Mouse (Mus musculus) thymus, postnatal 14 days (tissue): ENCODE data around the gene Shroom3.

Experiments used
- DNase-seq: peaks from one replicate; pipeline ENCODE4 v3.0.0; 2021

Gene Shroom3

GRCm38 (mm10) chr5:92759156-92759745, 76.0 kb downstream of the Shroom3 start:
- DNase-seq, result no peak

- no peak for DNase-seq
These were observed 77.3 kb downstream of the Shroom3 start for GRCm38 (mm10) chr5:92760542-92760941.

DNA sequence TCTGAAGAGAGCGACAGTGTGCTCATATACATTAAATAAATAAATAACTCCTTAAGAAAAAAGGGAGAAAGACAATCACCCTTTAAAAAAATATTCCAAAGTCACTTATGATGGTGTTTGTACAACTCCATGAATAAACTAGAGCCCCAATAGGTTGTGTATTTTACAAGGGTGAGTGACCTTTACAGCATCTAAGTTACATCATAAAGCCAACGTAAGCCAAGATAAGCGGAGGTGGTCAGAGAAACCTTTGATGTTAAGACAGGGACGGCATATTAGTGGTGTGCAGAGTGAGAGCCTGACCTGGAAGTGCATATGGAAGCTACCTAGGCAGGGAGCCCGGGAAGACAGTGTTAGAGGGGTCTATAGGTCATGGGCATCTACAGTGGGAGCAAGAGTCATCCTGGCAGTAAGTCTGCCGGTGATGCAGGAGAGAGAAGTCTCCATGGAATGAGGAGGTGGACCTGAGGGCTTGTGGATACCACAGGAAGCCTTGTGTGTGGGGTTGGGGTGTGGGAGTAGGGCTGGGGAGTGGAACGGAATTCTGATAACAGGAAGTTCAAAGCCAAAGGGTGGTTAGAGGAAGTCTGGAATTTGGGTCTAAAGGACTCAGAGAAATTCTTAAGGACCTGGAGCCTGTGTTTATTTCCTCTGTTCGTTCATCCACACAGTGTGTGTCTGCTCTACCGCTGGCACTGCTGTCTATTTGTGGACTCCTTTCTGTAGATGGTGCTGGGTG, 78.5 kb downstream of the Shroom3 start:
- no peak for DNase-seq

GRCm38 (mm10) chr5:92762425-92762824, 79.2 kb downstream of the Shroom3 start:
- DNase-seq, result no peak

GRCm38 (mm10) chr5:92763546-92763952, 80.3 kb downstream of the Shroom3 start:
- no peak for DNase-seq

DNA sequence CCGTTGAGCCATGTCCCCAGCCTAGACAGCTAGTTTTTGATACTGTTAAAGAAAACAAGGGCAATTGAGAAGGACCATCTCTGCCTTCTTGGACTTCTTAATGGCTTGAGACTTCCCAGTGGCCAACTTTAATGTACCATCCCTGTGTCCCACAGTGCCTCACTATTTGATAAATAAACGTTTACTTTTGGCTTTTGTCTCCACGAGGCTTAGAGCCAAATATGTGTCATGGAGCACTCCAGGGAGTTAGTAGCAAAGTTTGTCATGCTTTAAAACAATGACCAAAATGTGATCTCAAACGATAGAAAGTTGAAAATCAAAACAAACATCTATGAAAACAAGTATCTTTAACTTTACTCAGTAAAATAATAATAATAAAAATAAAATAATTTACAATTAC, 83.1 kb downstream of the Shroom3 start:
- DNase-seq, result no peak

GRCm38 (mm10) chr5:92767194-92767777, 84.1 kb downstream of the Shroom3 start:
- no peak for DNase-seq

GRCm38 (mm10) chr5:92767857-92768291, 84.6 kb downstream of the Shroom3 start:
- no peak for DNase-seq

DNA sequence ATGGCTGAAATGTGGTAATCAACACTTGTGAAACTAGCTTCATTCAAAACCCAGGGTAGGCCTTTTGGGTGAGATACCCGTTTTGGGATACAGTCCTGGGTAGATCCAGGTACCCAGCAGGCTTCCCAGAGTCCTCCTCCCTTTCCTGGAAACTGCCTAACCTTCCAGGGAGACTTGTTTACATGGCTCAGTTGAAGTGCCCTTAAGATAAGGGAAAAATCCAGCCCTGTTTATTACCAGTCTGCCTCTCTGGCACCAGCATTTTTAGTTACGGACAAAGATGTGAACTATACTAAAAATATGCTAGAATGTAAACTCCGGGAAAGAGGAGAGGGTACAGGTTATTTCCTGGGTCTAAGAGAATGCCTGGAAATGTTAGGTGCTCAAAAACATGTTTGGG, 90.6 kb downstream of the Shroom3 start:
- DNase-seq, result no peak

GRCm38 (mm10) chr5:92774419-92774818, 91.2 kb downstream of the Shroom3 start:
- no peak for DNase-seq

GRCm38 (mm10) chr5:92774893-92775292, 91.7 kb downstream of the Shroom3 start:
- no peak for DNase-seq

- no peak for DNase-seq
These were observed 95.2 kb downstream of the Shroom3 start for GRCm38 (mm10) chr5:92778395-92778794.

- no peak for DNase-seq
These were observed 97.8 kb downstream of the Shroom3 start for GRCm38 (mm10) chr5:92781082-92781481.

DNA sequence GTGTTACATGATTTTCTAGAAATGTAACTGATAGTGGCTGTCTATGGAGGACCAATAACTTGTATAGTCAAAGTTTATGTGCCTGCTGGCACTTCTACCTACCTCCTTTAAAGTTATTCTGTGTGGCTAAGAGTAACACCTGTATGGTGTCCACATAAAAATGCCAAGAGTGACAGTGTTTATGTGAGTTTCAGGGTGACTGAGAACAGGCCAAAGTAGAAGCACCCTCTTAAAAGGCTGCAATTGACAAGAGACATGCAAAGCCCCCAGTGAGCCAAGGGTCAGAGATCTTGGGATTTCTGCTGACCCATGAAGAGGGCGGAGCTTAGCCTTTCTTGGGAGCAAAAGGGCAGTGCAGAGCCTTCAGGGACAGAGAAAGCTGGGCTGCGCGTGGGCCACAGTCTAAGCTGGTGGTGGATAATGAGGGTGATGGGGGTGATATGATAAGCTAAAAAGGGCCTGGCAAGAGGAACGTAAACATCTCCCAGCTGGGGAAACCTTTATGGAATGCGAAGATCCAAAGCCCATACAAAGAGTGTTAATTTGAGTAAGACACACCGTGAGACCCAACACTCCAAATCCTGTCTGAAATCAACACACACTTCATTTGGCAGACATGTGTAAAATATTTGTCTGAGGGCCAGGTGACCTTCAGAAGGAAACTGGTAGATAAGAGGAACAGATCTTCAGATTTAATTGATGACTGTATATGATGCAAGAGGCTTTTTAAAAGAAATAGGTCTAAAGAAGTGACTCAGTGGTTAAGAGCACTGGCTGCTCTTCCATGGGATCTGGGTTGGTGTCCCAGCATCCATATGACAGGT, 101.0 kb downstream of the Shroom3 start:
- no peak for DNase-seq

GRCm38 (mm10) chr5:92785870-92786436, 102.7 kb downstream of the Shroom3 start:
- DNase-seq, result no peak

GRCm38 (mm10) chr5:92788990-92789389, 105.8 kb downstream of the Shroom3 start:
- DNase-seq, result no peak

DNA sequence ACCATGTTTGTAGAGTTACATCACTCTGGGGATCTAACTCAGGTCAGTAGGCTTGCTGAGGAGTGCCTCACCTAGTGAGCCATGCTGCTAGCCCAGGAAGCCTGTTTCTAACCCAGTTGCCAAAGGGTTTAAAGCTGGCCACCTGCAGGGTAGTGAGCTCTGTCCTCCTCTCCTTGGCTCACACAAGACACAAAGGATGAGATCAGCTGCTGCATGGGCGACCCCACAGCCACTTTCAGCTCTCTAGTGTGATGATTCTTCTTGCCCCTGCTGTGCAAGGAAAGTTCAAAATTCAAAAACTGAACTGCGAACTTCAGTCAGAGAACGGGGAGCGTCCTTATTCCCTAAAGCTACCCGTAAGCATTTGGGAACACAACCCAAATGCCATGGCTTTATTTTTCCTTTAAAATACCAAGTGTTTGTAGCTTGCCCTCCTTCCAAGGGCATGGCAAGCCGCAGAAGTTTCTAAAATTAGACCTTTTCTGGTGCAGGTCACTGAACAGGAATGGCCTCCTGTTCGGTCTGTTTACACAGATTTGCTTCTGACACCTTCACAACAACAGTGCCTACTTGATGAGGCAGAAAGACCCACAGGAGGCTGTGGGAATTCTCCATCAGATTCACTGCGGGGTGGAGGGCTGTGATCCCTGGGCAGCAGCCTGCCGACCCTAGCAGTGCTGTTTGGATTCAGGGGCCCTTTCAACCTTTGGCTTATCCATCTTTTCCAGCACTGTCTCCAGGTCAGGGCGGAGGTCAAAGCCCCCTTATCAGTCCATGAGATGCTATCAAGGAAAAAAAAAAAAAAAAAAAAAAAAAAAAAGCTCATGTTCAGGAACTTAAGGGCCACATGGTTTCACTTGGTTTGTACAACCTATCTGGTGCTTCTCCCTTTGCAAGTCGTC, 113.1 kb downstream of the Shroom3 start:
- no peak for DNase-seq

- DNase-seq, result no peak
These were observed 114.7 kb downstream of the Shroom3 start for GRCm38 (mm10) chr5:92797981-92798380.

- no peak for DNase-seq
These were observed 121.1 kb downstream of the Shroom3 start for GRCm38 (mm10) chr5:92804379-92804778.

DNA sequence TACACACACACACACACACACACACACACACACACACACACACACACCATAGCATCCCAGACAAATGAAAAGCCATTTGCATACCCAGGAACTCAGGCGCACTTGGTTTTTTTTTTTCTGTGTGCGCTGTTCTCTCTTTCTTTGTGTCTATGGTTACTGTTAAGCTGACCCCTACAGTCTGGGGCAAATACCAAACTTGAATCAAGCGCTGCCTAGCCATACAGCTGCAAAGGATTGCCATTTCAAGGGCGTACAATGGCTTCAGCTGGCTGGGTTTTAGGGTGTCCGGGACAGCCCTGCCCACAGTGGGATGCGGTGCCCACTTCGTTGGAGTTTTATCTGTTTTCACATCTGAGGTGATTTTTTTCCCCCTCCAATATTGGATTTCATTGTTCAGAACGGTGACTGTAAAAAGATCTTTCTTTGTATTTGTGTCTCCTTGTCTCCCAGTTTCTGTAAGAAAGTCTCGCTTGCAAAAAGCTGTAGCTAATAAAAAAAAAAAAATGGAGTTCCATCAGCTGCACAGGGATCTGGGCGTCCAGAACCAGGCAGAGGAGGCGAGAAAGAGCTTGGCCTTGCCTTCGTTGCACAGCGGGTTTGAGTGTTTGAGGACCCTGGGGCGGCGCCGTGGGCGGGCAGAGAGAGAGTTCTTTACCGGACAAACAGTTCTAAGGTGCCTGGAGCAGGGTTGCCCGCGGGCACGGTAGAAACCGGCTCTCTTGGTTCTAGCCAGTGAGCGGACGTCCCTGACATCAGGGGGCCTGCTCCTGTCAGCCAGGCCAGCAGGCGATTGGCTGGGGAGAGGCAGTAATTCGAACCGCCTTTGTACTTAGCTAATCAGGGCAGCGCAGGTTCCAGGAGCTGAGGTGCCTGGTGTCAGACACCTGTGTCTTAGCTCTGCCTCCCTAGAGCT, 125.5 kb downstream of the Shroom3 start:
- DNase-seq, result no peak

- DNase-seq, result no peak
These were observed 126.1 kb downstream of the Shroom3 start for GRCm38 (mm10) chr5:92809416-92809750.
